Mouse (Mus musculus) lung, adult 2 months (tissue): ENCODE data around the gene Serpine2.

Experiments used
- CTCF ChIP-seq: fragments of 200-500 bp; IDR thresholded peaks from 2 replicates; pipeline ENCODE4 v1.5.1; 2011; ENCODE audit warnings: mild to moderate bottlenecking, low read length, control low read depth; ENCODE audit not compliant: insufficient read depth
- POLR2A ChIP-seq: fragments of 200-500 bp; IDR thresholded peaks from 2 replicates; pipeline ENCODE4 v1.6.1; 2011; ENCODE audit warnings: low read depth, mild to moderate bottlenecking, control low read depth, low read length, borderline replicate concordance; ENCODE audit errors: extremely low read depth

DNA sequence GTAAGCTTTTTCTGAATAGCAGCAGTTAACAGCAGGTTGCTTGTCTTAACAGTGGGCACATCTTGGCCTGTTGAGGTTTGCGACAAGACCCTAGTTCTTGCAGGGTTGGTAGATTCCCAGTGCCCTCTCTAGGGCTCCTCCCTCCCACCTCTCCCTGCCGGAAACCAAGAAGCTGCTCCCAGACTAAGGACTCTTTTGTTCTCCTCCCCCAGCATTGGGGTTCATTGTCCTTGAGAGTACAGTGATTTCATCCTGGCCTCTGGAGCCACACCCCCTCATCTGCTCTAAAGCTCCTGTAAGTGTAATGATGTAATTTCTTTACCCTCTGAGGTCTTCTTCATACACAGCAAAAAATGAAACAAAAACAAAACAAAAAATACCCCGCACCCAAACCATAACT lies 13.8 kb upstream of the Serpine2 start:
- TF ChIP-seq CTCF (no peak), POLR2A (no peak)
